Comparison of ENCODE assay signal across 10 mouse cellular contexts in genomic region chr12:110837192-110837841, GRCm38 (mm10). TPM values are rescaled to one million over a fixed set of nuclear protein-coding genes. Genes with fewer than 3 reads are reported as not detected.
DNase-seq lines count a peak whose midpoint lies in the region; ATAC-seq and TF ChIP-seq lines count a peak whose summit lies in the region.
"Had no signal": no experiment of that assay in that cellular context is flagged by ENCODE, and none has a peak within 500 bp of the region (broad histone marks: within the 10 kb centered on the region; RNA-seq: fewer than 3 reads in every experiment).

No protein-coding gene starts in this region.

- no peak overlapping the region for H3K4me3 ChIP-seq in left cerebral cortex, adult 2 months
- no peak overlapping the region for H3K4me3 ChIP-seq in forebrain, embryonic 14.5 days (ENCODE audit: low read depth, low read length)
- no peak overlapping the region for H3K4me3 ChIP-seq in neural tube, embryonic 15.5 days (replicated peaks)
- H3K4me3 ChIP-seq: erythroblast, embryonic 14.5 days had no signal

- peak; percentile 60 for ATAC-seq in forebrain, embryonic 14.5 days
- no peak for ATAC-seq in neural tube, embryonic 15.5 days (ENCODE audit: low FRiP score)
- ATAC-seq in activated CD4-positive, CD25-positive, alpha-beta regulatory T cell, adult 4 months, result no peak

- H3K36me3 ChIP-seq in forebrain, embryonic 14.5 days (ENCODE audit: control insufficient read depth, insufficient read depth, low read length), result no peaks in the 10 kb centered on the region
- no peaks in the 10 kb centered on the region for H3K36me3 ChIP-seq in neural tube, embryonic 15.5 days

- H3K9ac ChIP-seq in forebrain, embryonic 14.5 days (ENCODE audit: low read length), result peak overlapping the region; percentile 14; the same call in 1 of the 2 replicates
- no peak overlapping the region for H3K9ac ChIP-seq in neural tube, embryonic 15.5 days (replicated peaks)
- H3K9ac ChIP-seq: liver, embryonic 14.5 days had no signal

- DNase-seq in left cerebral cortex, adult 2 months (ENCODE audit: extremely low spot score in 1 of 2, low spot score in 2 of 2), result no peak
- no peak for DNase-seq in left cerebral cortex, postnatal 4 days
- peak; percentile 68 for DNase-seq in forebrain, embryonic 14.5 days (ENCODE audit: low spot score)
- peak; percentile 67 for DNase-seq in kidney, postnatal 14 days
- DNase-seq in adrenal gland, postnatal 14 days, result no peak
- DNase-seq in left cerebral cortex, adult 9 months (ENCODE audit: low spot score in 2 of 2), result no peak

- intact Hi-C loops in left cerebral cortex, adult 2 months (cut with DNase I), result no loop called here
- intact Hi-C loops in left cerebral cortex, postnatal 4 days (cut with DNase I), result no loop called here

- peaks cover 8% of the 10 kb centered on the region; the same call in 1 of the 2 replicates for H3K4me1 ChIP-seq in forebrain, embryonic 14.5 days (ENCODE audit: control insufficient read depth, insufficient read depth, low read length)
- H3K4me1 ChIP-seq in neural tube, embryonic 15.5 days, result peaks cover 20% of the 10 kb centered on the region

- TF ChIP-seq CTCF in left cerebral cortex, adult 2 months (IDR thresholded peaks at IDR 0.05), result no peak

- H3K27me3 ChIP-seq in forebrain, embryonic 14.5 days (replicated peaks; ENCODE audit: control insufficient read depth, insufficient read depth, low read length), result no peaks in the 10 kb centered on the region
- H3K27me3 ChIP-seq in neural tube, embryonic 15.5 days (replicated peaks), result no peaks in the 10 kb centered on the region

- peak overlapping the region; percentile 8; the same call in 1 of the 2 replicates for H3K27ac ChIP-seq in left cerebral cortex, adult 2 months
- peak overlapping the region; percentile 72 for H3K27ac ChIP-seq in forebrain, embryonic 14.5 days (ENCODE audit: low read depth, low read length)
- H3K27ac ChIP-seq in neural tube, embryonic 15.5 days (replicated peaks), result peak overlapping the region; percentile 60
- H3K27ac ChIP-seq: liver, embryonic 14.5 days had no signal

- no peaks in the 10 kb centered on the region for H3K9me3 ChIP-seq in forebrain, embryonic 14.5 days (replicated peaks; ENCODE audit: control insufficient read depth, low read length)
- H3K9me3 ChIP-seq in neural tube, embryonic 15.5 days (replicated peaks), result no peaks in the 10 kb centered on the region

- no peak overlapping the region for H3K4me2 ChIP-seq in forebrain, embryonic 14.5 days (ENCODE audit: low read length)
- H3K4me2 ChIP-seq in neural tube, embryonic 15.5 days, result no peak overlapping the region

- WGBS in forebrain, embryonic 14.5 days, result 5% methylated on average over 5 of the region's 5 CpGs
- 34% methylated on average over 5 of the region's 5 CpGs for WGBS in neural tube, embryonic 15.5 days

RNA-seq across cellular contexts. Expression of gene Mok, which starts 3.4 kb away (rescaled TPM):
- total RNA-seq in left cerebral cortex, adult 2 months (2021), result 10 to 100 TPM; 13.0 to 13.3 TPM
- total RNA-seq in left cerebral cortex, postnatal 4 days (2021), result 10 to 100 TPM; 13.2 to 16.5 TPM
- 16.3 and 18.9 TPM in 2 replicates for polyA plus RNA-seq in forebrain, embryonic 14.5 days (2014; fragmentation: Nextera tagmentation; extraction: Ambion mirVana)
- 10.8 and 12.3 TPM in 2 replicates for polyA plus RNA-seq in neural tube, embryonic 15.5 days (2015; fragmentation: Nextera tagmentation; extraction: Ambion mirVana)
- polyA plus RNA-seq in activated CD4-positive, CD25-positive, alpha-beta regulatory T cell, adult 4 months (2017; shearing (Covaris generic)), result under 1 TPM; 0.22 to 0.29 TPM
- 0.93 and 1.9 TPM in 2 replicates for total RNA-seq in adrenal gland, postnatal 14 days (2021)
- polyA plus RNA-seq: erythroblast, embryonic 14.5 days had no signal

RNA-seq across cellular contexts. Expression of gene Zfp839, which starts 12.7 kb away (rescaled TPM):
- 10 to 100 TPM; 11.4 to 12.3 TPM for total RNA-seq in left cerebral cortex, adult 2 months (2021)
- total RNA-seq in left cerebral cortex, postnatal 4 days (2021), result 1 to 10 TPM; 7.5 to 9.2 TPM
- polyA plus RNA-seq in forebrain, embryonic 14.5 days (2014; fragmentation: Nextera tagmentation; extraction: Ambion mirVana), result 0.81 and 0.88 TPM in 2 replicates
- 5.0 and 5.1 TPM in 2 replicates for polyA plus RNA-seq in neural tube, embryonic 15.5 days (2015; fragmentation: Nextera tagmentation; extraction: Ambion mirVana)
- 1 to 10 TPM; 1.2 to 2.2 TPM for polyA plus RNA-seq in activated CD4-positive, CD25-positive, alpha-beta regulatory T cell, adult 4 months (2017; shearing (Covaris generic))
- 13.5 and 15.1 TPM in 2 replicates for total RNA-seq in adrenal gland, postnatal 14 days (2021)

RNA-seq across cellular contexts. Expression of gene Cinp, which starts 51.6 kb away (rescaled TPM):
- 100 to 1,000 TPM in 1 of 2 experiments, 10 to 100 TPM in 1; 94.4 to 107 TPM for total RNA-seq in left cerebral cortex, adult 2 months (2021)
- 10 to 100 TPM; 64.9 to 65.8 TPM for total RNA-seq in left cerebral cortex, postnatal 4 days (2021)
- polyA plus RNA-seq in forebrain, embryonic 14.5 days (2014; fragmentation: Nextera tagmentation; extraction: Ambion mirVana), result 86.2 and 87.5 TPM in 2 replicates
- 87.6 and 88.5 TPM in 2 replicates for polyA plus RNA-seq in neural tube, embryonic 15.5 days (2015; fragmentation: Nextera tagmentation; extraction: Ambion mirVana)
- 10 to 100 TPM; 34.1 to 38.1 TPM for polyA plus RNA-seq in activated CD4-positive, CD25-positive, alpha-beta regulatory T cell, adult 4 months (2017; shearing (Covaris generic))
- total RNA-seq in adrenal gland, postnatal 14 days (2021), result 47.4 and 50.2 TPM in 2 replicates

RNA-seq across cellular contexts. Expression of gene Tecpr2, which starts 51.7 kb away (rescaled TPM):
- total RNA-seq in left cerebral cortex, adult 2 months (2021), result 10 to 100 TPM; 46.7 to 50.0 TPM
- total RNA-seq in left cerebral cortex, postnatal 4 days (2021), result 10 to 100 TPM; 29.8 to 30.7 TPM
- polyA plus RNA-seq in forebrain, embryonic 14.5 days (2014; fragmentation: Nextera tagmentation; extraction: Ambion mirVana), result 3.8 and 5.9 TPM in 2 replicates
- 6.2 TPM in 2 replicates for polyA plus RNA-seq in neural tube, embryonic 15.5 days (2015; fragmentation: Nextera tagmentation; extraction: Ambion mirVana)
- polyA plus RNA-seq in activated CD4-positive, CD25-positive, alpha-beta regulatory T cell, adult 4 months (2017; shearing (Covaris generic)), result 1 to 10 TPM in 1 of 2 experiments, under 1 TPM in 1; 0.61 to 1.2 TPM
- total RNA-seq in adrenal gland, postnatal 14 days (2021), result 9.1 and 10.3 TPM in 2 replicates

Comparison
In these comparisons a context has a peak if more than half of its experiments do, and no peak if none do; other contexts are left out.
1. DNase-seq: peak in forebrain, embryonic 14.5 days (single experiment) and kidney, postnatal 14 days (single experiment); none in left cerebral cortex, adult 2 months (0 of 2), left cerebral cortex, postnatal 4 days (single experiment), adrenal gland, postnatal 14 days (single experiment) and left cerebral cortex, adult 9 months (0 of 2).
2. H3K27ac ChIP-seq: peak in every context shown above with its lines; median percentile 72 in forebrain, embryonic 14.5 days; 60 in neural tube, embryonic 15.5 days; 8 in left cerebral cortex, adult 2 months.